Mouse (Mus musculus): Measurements from ENCODE around the gene D330045A20Rik. TPM values are rescaled to one million over a fixed set of nuclear protein-coding genes. Genes with fewer than 3 reads are reported as not detected.
"Not testable (repeated sequence)": the region's sequence is repeated elsewhere in the genome, so short reads cannot be mapped to it uniquely, and the experiment has no call there.

The D330045A20Rik gene
- polyA plus RNA-seq (2011; ENCODE audit: insufficient read depth, insufficient read length, low read depth, missing spikeins), result 0.64 and 1.5 TPM in 2 replicates

DNA sequence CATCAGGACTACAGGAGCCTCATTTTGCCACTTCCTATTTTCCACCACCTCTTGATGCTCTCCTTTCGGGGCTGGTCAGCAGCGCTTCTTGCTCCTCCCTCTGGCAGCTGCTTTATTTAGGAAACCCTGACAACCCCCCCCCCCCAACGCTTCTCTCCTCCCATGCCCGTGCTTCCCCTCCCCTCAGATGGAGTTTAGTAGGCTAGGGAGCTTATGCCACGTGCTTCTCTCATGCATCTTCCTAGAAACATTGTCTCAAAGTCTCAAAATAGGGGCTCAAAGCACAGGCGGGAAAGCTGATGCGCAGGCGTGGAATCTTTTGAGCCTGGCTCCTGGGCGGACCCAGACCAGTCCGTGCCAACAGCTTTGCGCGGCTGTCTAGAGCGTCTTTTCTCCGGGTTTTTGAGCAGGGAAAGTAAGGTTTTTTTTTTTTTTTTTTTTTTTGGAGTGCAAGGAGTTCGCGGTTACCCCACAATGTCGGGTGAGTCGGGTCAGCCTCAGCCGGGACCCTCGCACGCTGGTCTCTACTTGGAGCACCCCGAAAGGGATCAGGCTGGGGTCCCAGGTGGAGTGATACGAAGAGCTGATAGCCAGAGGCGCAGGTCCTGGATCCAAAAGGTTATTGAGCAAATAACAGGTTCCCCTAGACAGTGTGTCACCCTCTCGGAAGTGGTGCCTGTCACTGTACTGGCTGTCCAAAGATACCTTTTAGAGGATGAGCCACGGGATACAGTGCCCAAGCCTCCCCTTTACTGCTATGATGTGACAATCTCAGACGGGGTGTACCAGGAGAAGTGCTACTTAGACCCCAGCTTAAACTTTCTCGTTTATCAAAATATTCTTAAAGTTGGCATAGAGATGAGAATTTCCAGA, at the start of gene D330045A20Rik:
Gene D330045A20Rik (plus strand): TSS at position 346 of the 873 bp plus-strand sequence.
- H3K9ac ChIP-seq (ENCODE audit: low read depth, poor library complexity, severe bottlenecking), result 0 out of 2 replicates have a peak within 1 kb of the TSS, but pooled peaks have one; percentile 8

DNA sequence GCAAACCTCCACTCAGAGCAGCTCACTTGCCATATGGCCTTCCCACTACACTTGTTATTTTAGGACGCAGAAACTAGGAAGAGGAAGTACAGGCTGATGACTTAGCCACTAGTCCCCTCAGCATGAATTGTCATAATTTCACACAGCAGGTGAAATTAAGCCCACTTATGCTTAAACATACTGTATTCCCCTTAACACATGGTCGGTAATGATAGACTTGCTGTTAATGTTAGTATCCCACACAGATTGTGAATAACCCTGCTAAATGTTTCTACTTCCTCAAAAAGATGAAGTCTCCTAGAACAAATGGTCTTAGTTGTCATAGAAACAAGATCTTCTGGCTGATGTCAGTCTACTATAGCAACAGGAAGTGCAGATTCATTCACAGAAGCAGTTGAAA, 47.6 kb upstream of the D330045A20Rik start:
- no peak overlapping the region for H3K27ac ChIP-seq (ENCODE audit: insufficient read depth, low read length)
- no peaks in the 10 kb centered on the region for H3K27me3 ChIP-seq (ENCODE audit: control insufficient read depth, insufficient read depth, low read length, poor library complexity, severe bottlenecking)
- no peak overlapping the region for H3K9ac ChIP-seq (ENCODE audit: low read depth, poor library complexity, severe bottlenecking)
- no peaks in the 10 kb centered on the region for H3K36me3 ChIP-seq (ENCODE audit: control insufficient read depth, insufficient read depth, low read length, poor library complexity, severe bottlenecking)
- H3K9me3 ChIP-seq (replicated peaks; ENCODE audit: control insufficient read depth, insufficient read depth, low read length, poor library complexity, severe bottlenecking), result no peaks in the 10 kb centered on the region
- TF ChIP-seq EP300 (IDR thresholded peaks at IDR 0.05; ENCODE audit: insufficient read depth, low read depth, low read length) (no peak), POLR2A (IDR thresholded peaks at IDR 0.05; ENCODE audit: insufficient read depth, low read length) (no peak), CTCF (IDR thresholded peaks at IDR 0.05; ENCODE audit: low read depth, low read length) (no peak)
- no peaks in the 10 kb centered on the region for H3K4me1 ChIP-seq (ENCODE audit: control insufficient read depth, insufficient read depth, low read length)
- no peak overlapping the region for H3K4me3 ChIP-seq (ENCODE audit: low read depth, low read length)

More for the DNA sequence above, at the start of gene D330045A20Rik:
- H3K36me3 ChIP-seq (ENCODE audit: control insufficient read depth, insufficient read depth, low read length, poor library complexity, severe bottlenecking), result no peaks in the 10 kb centered on the region
- no peak within 1 kb of the TSS for H3K27ac ChIP-seq (ENCODE audit: insufficient read depth, low read length)
- peak within 1 kb of the TSS; percentile 72 for H3K4me3 ChIP-seq (ENCODE audit: low read depth, low read length)
- no peaks in the 10 kb centered on the region for H3K9me3 ChIP-seq (replicated peaks; ENCODE audit: control insufficient read depth, insufficient read depth, low read length, poor library complexity, severe bottlenecking)
- H3K27me3 ChIP-seq (ENCODE audit: control insufficient read depth, insufficient read depth, low read length, poor library complexity, severe bottlenecking), result no peaks in the 10 kb centered on the region
- no peak for TF ChIP-seq CTCF (IDR thresholded peaks at IDR 0.05; ENCODE audit: low read depth, low read length)
- TF ChIP-seq EP300 (IDR thresholded peaks at IDR 0.05; ENCODE audit: insufficient read depth, low read depth, low read length), result no peak
- no peak for TF ChIP-seq POLR2A (IDR thresholded peaks at IDR 0.05; ENCODE audit: insufficient read depth, low read length)
- no peaks in the 10 kb centered on the region for H3K4me1 ChIP-seq (ENCODE audit: control insufficient read depth, insufficient read depth, low read length)

DNA sequence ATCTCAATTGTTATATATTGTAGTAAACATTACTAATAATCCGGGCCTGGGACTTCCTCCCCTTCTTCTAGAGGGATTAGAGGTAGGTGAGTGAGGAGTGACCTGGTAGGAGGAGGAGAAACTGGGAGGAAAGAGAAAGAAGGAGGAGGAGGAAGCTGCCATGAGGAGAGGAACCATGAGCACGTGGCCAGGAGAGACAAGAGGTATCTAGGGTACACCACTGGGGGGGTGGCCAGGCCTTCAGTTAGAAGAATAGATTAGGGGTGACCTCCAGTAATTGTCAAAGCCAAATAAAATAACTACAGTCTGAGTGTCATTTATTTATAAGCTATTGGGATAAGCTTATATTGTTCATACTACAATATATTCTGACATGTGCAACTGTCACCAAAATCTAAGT, 45.0 kb upstream of the D330045A20Rik start:
- H3K36me3 ChIP-seq (ENCODE audit: control insufficient read depth, insufficient read depth, low read length, poor library complexity, severe bottlenecking), result no peaks in the 10 kb centered on the region
- TF ChIP-seq CTCF (IDR thresholded peaks at IDR 0.05; ENCODE audit: low read depth, low read length) (no peak), POLR2A (IDR thresholded peaks at IDR 0.05; ENCODE audit: insufficient read depth, low read length) (no peak), EP300 (IDR thresholded peaks at IDR 0.05; ENCODE audit: insufficient read depth, low read depth, low read length) (no peak)
- no peak overlapping the region for H3K27ac ChIP-seq (ENCODE audit: insufficient read depth, low read length)
- H3K9ac ChIP-seq (ENCODE audit: low read depth, poor library complexity, severe bottlenecking), result no peak overlapping the region
- H3K4me3 ChIP-seq (ENCODE audit: low read depth, low read length), result no peak overlapping the region
- no peaks in the 10 kb centered on the region for H3K4me1 ChIP-seq (ENCODE audit: control insufficient read depth, insufficient read depth, low read length)
- no peaks in the 10 kb centered on the region for H3K9me3 ChIP-seq (replicated peaks; ENCODE audit: control insufficient read depth, insufficient read depth, low read length, poor library complexity, severe bottlenecking)
- H3K27me3 ChIP-seq (ENCODE audit: control insufficient read depth, insufficient read depth, low read length, poor library complexity, severe bottlenecking), result no peaks in the 10 kb centered on the region

DNA sequence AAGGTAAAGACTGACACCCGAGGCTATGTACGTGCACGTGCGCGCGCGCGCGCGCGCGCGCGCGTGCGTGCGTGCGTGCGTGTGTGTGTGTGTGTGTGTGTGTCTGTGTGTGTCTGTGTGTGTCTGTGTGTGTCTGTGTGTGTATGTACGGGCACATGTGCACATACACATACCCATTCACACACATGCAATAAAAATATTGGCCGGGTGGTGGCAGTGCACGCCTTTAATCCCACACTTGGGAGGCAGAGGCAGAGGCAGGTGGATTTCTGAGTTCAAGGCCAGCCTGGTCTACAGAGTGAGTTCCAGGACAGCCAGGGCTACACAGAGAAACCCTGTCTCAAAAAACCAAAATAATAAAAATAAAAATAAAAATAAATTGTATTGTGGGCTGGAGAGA, 39.1 kb upstream of the D330045A20Rik start:
- not testable (repeated sequence) for H3K4me1 ChIP-seq (ENCODE audit: control insufficient read depth, insufficient read depth, low read length); H3K27me3 ChIP-seq (ENCODE audit: control insufficient read depth, insufficient read depth, low read length, poor library complexity, severe bottlenecking); H3K9me3 ChIP-seq (replicated peaks; ENCODE audit: control insufficient read depth, insufficient read depth, low read length, poor library complexity, severe bottlenecking); H3K36me3 ChIP-seq (ENCODE audit: control insufficient read depth, insufficient read depth, low read length, poor library complexity, severe bottlenecking); H3K4me3 ChIP-seq (ENCODE audit: low read depth, low read length); H3K9ac ChIP-seq (ENCODE audit: low read depth, poor library complexity, severe bottlenecking); H3K27ac ChIP-seq (ENCODE audit: insufficient read depth, low read length)

DNA sequence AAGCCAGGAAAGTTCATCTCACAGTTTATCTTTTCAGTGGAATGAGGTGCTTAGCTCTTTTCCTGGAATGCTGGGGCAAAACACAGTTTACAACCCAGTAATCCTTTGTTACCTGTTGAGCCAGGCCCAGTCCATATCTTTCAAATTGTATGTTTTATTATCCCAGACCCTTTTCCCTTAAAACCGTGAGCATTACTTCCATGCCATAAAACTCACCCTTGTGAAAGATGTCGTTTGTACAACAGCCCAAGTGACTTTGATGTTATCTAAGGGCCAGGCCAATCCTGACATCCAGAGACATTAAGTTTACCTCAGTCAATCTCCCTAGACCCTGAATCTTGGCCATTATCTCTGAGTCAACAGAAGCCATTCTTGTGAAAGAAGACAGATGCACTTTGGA, 23.4 kb upstream of the D330045A20Rik start:
- no peak overlapping the region for H3K27ac ChIP-seq (ENCODE audit: insufficient read depth, low read length)
- H3K4me1 ChIP-seq (ENCODE audit: control insufficient read depth, insufficient read depth, low read length), result no peaks in the 10 kb centered on the region
- no peak for TF ChIP-seq EP300 (IDR thresholded peaks at IDR 0.05; ENCODE audit: insufficient read depth, low read depth, low read length)
- H3K27me3 ChIP-seq (ENCODE audit: control insufficient read depth, insufficient read depth, low read length, poor library complexity, severe bottlenecking), result no peaks in the 10 kb centered on the region
- no peaks in the 10 kb centered on the region for H3K9me3 ChIP-seq (replicated peaks; ENCODE audit: control insufficient read depth, insufficient read depth, low read length, poor library complexity, severe bottlenecking)
- no peak overlapping the region for H3K4me3 ChIP-seq (ENCODE audit: low read depth, low read length)
- H3K36me3 ChIP-seq (ENCODE audit: control insufficient read depth, insufficient read depth, low read length, poor library complexity, severe bottlenecking), result no peaks in the 10 kb centered on the region
- no peak overlapping the region for H3K9ac ChIP-seq (ENCODE audit: low read depth, poor library complexity, severe bottlenecking)

DNA sequence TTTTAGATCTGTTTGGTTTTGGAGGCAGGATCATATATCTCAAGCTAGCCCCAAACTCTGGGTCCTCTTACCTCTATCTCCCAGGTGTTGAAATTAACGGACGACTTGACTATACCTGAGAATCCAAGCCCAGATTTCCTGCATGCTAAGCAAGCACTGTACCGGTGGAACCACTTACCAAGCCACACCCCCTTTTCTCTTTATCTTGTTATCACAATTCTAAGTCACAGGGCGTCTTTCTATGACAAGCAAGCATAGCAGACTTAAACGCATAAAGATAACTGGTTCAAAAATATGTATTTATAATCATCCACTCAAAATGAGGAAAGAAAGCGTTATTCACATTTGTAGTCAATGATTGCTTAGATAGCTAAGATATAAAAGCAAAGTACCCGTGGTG, 1.9 kb downstream of the D330045A20Rik start:
- Histone ChIP-seq H3K4me1 (ENCODE audit: control insufficient read depth, insufficient read depth, low read length) (no peaks in the 10 kb centered on the region), H3K27me3 (ENCODE audit: control insufficient read depth, insufficient read depth, low read length, poor library complexity, severe bottlenecking) (no peaks in the 10 kb centered on the region), H3K36me3 (ENCODE audit: control insufficient read depth, insufficient read depth, low read length, poor library complexity, severe bottlenecking) (no peaks in the 10 kb centered on the region), H3K27ac (ENCODE audit: insufficient read depth, low read length) (no peak overlapping the region), H3K9ac (ENCODE audit: low read depth, poor library complexity, severe bottlenecking) (no peak overlapping the region), H3K9me3 (replicated peaks; ENCODE audit: control insufficient read depth, insufficient read depth, low read length, poor library complexity, severe bottlenecking) (no peaks in the 10 kb centered on the region), H3K4me3 (ENCODE audit: low read depth, low read length) (no peak overlapping the region)
- TF ChIP-seq EP300 (IDR thresholded peaks at IDR 0.05; ENCODE audit: insufficient read depth, low read depth, low read length) (no peak), POLR2A (IDR thresholded peaks at IDR 0.05; ENCODE audit: insufficient read depth, low read length) (no peak), CTCF (IDR thresholded peaks at IDR 0.05; ENCODE audit: low read depth, low read length) (no peak)
